Mouse (Mus musculus): ENCODE data around the gene Ghrhr. TPM values are rescaled to one million over a fixed set of nuclear protein-coding genes. Genes with fewer than 3 reads are reported as not detected.

Ghrhr gene
- polyA plus RNA-seq, 1 experiment: 0.74 TPM

DNA sequence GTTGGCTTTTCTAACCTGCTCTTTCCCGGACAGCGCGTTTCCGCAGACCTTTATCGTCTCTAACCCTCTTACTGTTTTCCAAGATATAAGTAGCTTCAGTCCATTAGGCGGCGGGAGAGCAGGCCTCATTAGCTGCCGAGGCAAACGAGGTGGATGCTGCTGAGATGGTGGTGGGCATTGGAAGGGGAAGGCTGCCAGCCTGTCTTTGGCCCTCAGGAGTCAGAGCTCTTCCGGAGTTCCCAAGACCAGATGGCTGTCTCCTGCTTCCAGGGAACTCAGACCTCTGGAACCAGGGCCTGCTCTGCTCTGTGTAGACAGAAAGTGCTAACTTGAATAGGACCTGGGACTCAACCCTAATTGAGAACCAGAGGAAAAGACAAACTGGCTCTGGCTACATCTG, 32.6 kb upstream of the Ghrhr start:
- Histone ChIP-seq H3K27ac (ENCODE audit: control insufficient read depth, insufficient read depth, low read length) (no peak overlapping the region), H3K4me3 (ENCODE audit: control insufficient read depth, insufficient read depth, low read length) (no peak overlapping the region), H3K27me3 (ENCODE audit: control insufficient read depth, insufficient read depth, low read length) (no peaks in the 10 kb centered on the region), H3K36me3 (ENCODE audit: control insufficient read depth, insufficient read depth, low read length) (no peaks in the 10 kb centered on the region), H3K4me1 (replicated peaks; ENCODE audit: control insufficient read depth, insufficient read depth, low read length) (no peaks in the 10 kb centered on the region)
- TF ChIP-seq CTCF (IDR thresholded peaks at IDR 0.05; ENCODE audit: borderline replicate concordance, control insufficient read depth, extremely low read depth, insufficient read depth, low read length, poor library complexity) (no peak), POLR2A (IDR thresholded peaks at IDR 0.05; ENCODE audit: control insufficient read depth, extremely low read depth, insufficient read depth, low read length, poor library complexity) (no peak)
- no peak for DNase-seq
- 97% methylated on average over 10 of the region's 10 CpGs for WGBS

DNA sequence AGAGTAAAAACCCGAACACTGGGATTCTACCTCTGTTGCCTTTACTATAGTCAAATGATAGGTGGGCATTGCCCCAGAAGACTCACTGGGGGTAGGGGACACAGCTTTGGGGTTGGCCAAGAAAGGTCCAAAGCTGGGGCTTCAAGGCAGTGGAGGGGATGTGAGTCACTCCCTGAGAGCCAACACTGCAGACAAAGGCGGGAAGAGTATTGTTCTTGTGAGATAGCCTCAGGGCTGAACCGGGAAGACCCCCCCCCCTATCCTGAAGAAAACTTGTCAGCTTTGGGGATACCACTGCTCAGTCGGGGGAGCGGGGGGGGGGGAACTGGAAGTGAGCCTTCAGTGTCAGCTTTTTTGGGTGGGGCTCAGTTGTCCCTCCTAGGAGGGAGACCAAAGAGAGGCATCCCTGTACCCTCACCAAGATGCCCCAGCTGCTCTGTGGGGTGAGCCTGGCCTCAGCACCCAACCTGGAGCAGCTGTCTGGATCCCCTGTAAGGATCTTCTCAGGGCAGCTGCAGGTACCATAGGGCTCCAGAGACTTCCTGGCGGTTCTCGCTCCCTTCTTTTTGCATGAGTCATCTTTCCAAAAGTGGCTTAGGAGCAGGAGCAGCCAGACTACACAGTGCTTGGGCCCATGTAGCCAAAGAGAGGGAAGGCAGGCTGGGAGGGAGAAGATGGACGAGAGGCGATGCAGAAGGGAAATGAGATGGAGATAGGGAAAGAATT, 31.6 kb upstream of the Ghrhr start:
- no peaks in the 10 kb centered on the region for H3K36me3 ChIP-seq (ENCODE audit: control insufficient read depth, insufficient read depth, low read length)
- DNase-seq: no peak
- H3K4me1 ChIP-seq (replicated peaks; ENCODE audit: control insufficient read depth, insufficient read depth, low read length): no peaks in the 10 kb centered on the region
- WGBS: 89% methylated on average over 9 of the region's 9 CpGs
- H3K27ac ChIP-seq (ENCODE audit: control insufficient read depth, insufficient read depth, low read length): no peak overlapping the region
- no peak overlapping the region for H3K4me3 ChIP-seq (ENCODE audit: control insufficient read depth, insufficient read depth, low read length)
- H3K27me3 ChIP-seq (ENCODE audit: control insufficient read depth, insufficient read depth, low read length): no peaks in the 10 kb centered on the region
- TF ChIP-seq CTCF (IDR thresholded peaks at IDR 0.05; ENCODE audit: borderline replicate concordance, control insufficient read depth, extremely low read depth, insufficient read depth, low read length, poor library complexity) (no peak), POLR2A (IDR thresholded peaks at IDR 0.05; ENCODE audit: control insufficient read depth, extremely low read depth, insufficient read depth, low read length, poor library complexity) (no peak)

DNA sequence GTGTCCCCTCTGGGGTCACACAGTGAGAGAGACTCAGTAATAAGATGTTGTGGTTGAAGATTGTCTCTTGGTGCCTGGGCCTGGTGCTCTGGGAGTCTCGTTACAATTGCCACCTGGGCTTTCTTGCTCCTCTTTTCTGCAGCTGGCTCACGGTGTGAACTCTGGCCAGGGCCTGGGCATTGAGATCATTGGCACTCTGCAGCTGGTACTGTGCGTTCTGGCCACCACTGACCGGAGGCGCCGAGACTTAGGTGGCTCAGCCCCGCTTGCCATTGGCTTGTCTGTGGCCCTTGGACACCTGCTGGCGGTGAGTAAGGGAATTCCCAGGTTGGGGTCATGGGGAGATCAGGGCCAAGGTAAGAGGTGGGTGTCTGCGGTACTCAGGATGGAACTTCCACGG, 30.8 kb upstream of the Ghrhr start:
- 93% methylated on average over 10 of the region's 10 CpGs for WGBS

DNA sequence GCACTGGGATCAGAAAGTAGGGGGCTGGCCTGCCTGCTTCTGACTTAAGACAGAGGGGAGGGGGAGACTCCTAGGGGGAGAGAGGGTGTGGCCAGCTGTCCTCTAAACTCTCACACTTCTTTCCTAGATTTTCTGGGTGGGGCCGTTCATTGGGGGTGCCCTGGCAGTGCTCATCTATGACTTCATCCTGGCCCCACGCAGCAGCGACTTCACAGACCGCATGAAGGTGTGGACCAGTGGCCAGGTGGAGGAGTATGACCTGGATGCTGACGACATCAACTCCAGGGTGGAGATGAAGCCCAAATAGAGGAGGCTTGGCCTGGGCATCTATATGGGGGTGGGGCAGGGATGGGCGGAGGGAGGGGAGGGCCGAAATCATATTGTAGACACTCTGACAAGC, 29.6 kb upstream of the Ghrhr start:
- 95% methylated on average over 7 of the region's 7 CpGs for WGBS
- no peaks in the 10 kb centered on the region for H3K36me3 ChIP-seq (ENCODE audit: control insufficient read depth, insufficient read depth, low read length)
- TF ChIP-seq CTCF (IDR thresholded peaks at IDR 0.05; ENCODE audit: borderline replicate concordance, control insufficient read depth, extremely low read depth, insufficient read depth, low read length, poor library complexity): no peak
- no peak for TF ChIP-seq POLR2A (IDR thresholded peaks at IDR 0.05; ENCODE audit: control insufficient read depth, extremely low read depth, insufficient read depth, low read length, poor library complexity)
- no peaks in the 10 kb centered on the region for H3K27me3 ChIP-seq (ENCODE audit: control insufficient read depth, insufficient read depth, low read length)
- H3K4me3 ChIP-seq (ENCODE audit: control insufficient read depth, insufficient read depth, low read length): no peak overlapping the region
- no peaks in the 10 kb centered on the region for H3K4me1 ChIP-seq (replicated peaks; ENCODE audit: control insufficient read depth, insufficient read depth, low read length)
- no peak for DNase-seq
- H3K27ac ChIP-seq (ENCODE audit: control insufficient read depth, insufficient read depth, low read length): no peak overlapping the region

More for the DNA sequence above, 30.8 kb upstream of the Ghrhr start:
- H3K27ac ChIP-seq (ENCODE audit: control insufficient read depth, insufficient read depth, low read length): no peak overlapping the region
- TF ChIP-seq CTCF (IDR thresholded peaks at IDR 0.05; ENCODE audit: borderline replicate concordance, control insufficient read depth, extremely low read depth, insufficient read depth, low read length, poor library complexity) (no peak), POLR2A (IDR thresholded peaks at IDR 0.05; ENCODE audit: control insufficient read depth, extremely low read depth, insufficient read depth, low read length, poor library complexity) (no peak)
- no peaks in the 10 kb centered on the region for H3K4me1 ChIP-seq (replicated peaks; ENCODE audit: control insufficient read depth, insufficient read depth, low read length)
- no peaks in the 10 kb centered on the region for H3K27me3 ChIP-seq (ENCODE audit: control insufficient read depth, insufficient read depth, low read length)
- DNase-seq: no peak
- H3K4me3 ChIP-seq (ENCODE audit: control insufficient read depth, insufficient read depth, low read length): no peak overlapping the region
- no peaks in the 10 kb centered on the region for H3K36me3 ChIP-seq (ENCODE audit: control insufficient read depth, insufficient read depth, low read length)

DNA sequence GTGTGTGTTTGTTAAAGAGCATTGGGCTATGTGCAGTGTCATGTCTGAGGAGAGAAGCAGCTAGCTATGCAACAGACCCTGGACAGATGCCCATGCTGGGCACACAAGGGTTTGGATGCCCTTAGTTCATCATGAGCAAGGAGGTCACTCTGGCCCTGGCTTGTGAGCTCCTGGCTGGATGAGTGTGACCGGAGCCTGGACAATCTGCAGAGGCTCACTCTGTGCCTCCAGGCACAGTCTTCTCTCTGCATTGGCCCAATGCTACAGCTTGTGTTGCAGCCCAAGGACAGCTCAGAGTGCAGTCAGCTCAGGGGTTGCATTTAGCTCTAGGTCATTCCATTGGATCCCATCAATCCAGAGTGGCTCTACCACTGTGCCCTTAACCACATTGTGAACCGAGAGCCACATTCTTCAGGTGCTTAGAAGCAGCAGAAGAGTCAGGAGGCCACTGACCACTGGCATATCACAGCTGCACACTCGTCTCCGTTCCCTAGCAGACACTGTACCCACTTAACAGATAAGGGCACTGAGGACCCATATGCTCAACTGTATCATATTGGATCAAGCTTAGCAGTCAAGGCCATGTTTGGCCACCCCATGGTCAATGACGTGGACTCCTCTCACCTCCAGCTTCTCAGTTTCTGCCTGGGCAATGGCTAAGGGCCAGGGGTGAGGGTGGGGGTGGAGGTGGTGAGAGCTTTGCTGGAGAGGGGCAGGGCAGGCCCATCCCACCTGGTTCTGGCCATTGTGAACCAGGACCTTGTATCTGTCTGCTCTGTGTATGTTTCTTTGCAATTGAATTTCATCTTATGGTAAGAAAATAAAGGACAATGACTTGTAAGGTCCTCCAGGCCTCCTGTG, 28.2 kb upstream of the Ghrhr start:
- 92% methylated on average over 5 of the region's 5 CpGs for WGBS
- Histone ChIP-seq H3K27ac (ENCODE audit: control insufficient read depth, insufficient read depth, low read length) (no peak overlapping the region), H3K4me3 (ENCODE audit: control insufficient read depth, insufficient read depth, low read length) (no peak overlapping the region), H3K36me3 (ENCODE audit: control insufficient read depth, insufficient read depth, low read length) (no peaks in the 10 kb centered on the region), H3K27me3 (ENCODE audit: control insufficient read depth, insufficient read depth, low read length) (no peaks in the 10 kb centered on the region), H3K4me1 (replicated peaks; ENCODE audit: control insufficient read depth, insufficient read depth, low read length) (no peaks in the 10 kb centered on the region)
- TF ChIP-seq CTCF (IDR thresholded peaks at IDR 0.05; ENCODE audit: borderline replicate concordance, control insufficient read depth, extremely low read depth, insufficient read depth, low read length, poor library complexity) (no peak), POLR2A (IDR thresholded peaks at IDR 0.05; ENCODE audit: control insufficient read depth, extremely low read depth, insufficient read depth, low read length, poor library complexity) (no peak)
- no peak for DNase-seq

DNA sequence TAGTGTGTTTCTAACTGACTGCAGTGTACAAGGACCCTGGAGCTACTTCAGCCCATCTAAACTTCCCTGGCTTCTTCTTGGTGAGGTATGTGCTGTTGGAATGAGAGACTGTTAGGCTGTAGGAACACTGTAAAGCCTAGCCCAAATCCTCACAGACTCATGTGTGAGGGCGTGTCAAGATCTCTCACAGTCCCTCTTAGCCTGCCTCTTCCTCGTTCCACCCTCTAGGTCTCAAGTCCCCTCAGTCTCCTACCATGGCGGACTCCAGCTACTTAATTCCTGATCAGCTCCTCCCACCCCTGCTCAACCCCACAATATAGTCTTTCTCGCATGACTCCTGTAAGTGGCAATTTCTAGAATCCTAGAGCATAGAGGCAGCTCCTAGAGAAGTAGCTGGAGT, 26.9 kb upstream of the Ghrhr start:
- TF ChIP-seq CTCF (IDR thresholded peaks at IDR 0.05; ENCODE audit: borderline replicate concordance, control insufficient read depth, extremely low read depth, insufficient read depth, low read length, poor library complexity) (no peak), POLR2A (IDR thresholded peaks at IDR 0.05; ENCODE audit: control insufficient read depth, extremely low read depth, insufficient read depth, low read length, poor library complexity) (no peak)
- H3K4me3 ChIP-seq (ENCODE audit: control insufficient read depth, insufficient read depth, low read length): no peak overlapping the region
- DNase-seq: no peak

More for the DNA sequence above, 26.9 kb upstream of the Ghrhr start:
- no peak overlapping the region for H3K27ac ChIP-seq (ENCODE audit: control insufficient read depth, insufficient read depth, low read length)
- no peaks in the 10 kb centered on the region for H3K4me1 ChIP-seq (replicated peaks; ENCODE audit: control insufficient read depth, insufficient read depth, low read length)
- H3K27me3 ChIP-seq (ENCODE audit: control insufficient read depth, insufficient read depth, low read length): no peaks in the 10 kb centered on the region
- 96% methylated on average over 4 of the region's 4 CpGs for WGBS
- H3K36me3 ChIP-seq (ENCODE audit: control insufficient read depth, insufficient read depth, low read length): no peaks in the 10 kb centered on the region
